In the genomic region with DNA sequence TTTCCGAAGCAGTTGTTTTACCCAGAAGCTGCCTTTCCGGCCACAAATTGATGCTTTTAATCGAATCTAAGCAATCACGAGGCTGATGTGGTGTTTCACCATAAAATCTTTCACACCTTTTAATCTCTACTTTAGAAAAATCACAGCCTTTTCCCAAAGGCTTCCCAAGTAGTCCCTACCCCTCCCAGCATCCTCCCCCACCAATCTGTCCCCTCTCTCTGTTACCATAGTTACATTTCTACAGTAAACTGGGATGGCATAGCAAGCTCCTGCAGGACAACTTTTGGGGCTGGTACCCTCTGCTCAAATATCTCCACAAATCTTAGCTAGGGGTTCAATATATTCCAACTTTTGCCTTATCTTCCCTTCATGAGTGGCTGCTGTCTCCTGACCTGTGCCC, we compare ENCODE assay signal across 9 mouse cellular contexts.
"Had no signal": no experiment of that assay in that cellular context is flagged by ENCODE, and none has a peak within 500 bp of the region (broad histone marks: within the 10 kb centered on the region; RNA-seq: fewer than 3 reads in every experiment).

No protein-coding gene starts in this region.

- H3K4me3 ChIP-seq: intestine, embryonic 15.5 days; kidney, embryonic 15.5 days; limb, embryonic 10.5 days; liver, embryonic 15.5 days; midbrain, embryonic 13.5 days; stomach, embryonic 15.5 days had no signal

- H3K27ac ChIP-seq: intestine, embryonic 15.5 days; kidney, embryonic 15.5 days; limb, embryonic 10.5 days; liver, embryonic 15.5 days; midbrain, embryonic 13.5 days; stomach, embryonic 15.5 days had no signal

- DNase-seq: lung, adult 2 months; lung, postnatal 36 days; thymus, postnatal 36 days had no signal
